8 mouse cellular contexts compared by ENCODE assay signal in the genomic region with DNA sequence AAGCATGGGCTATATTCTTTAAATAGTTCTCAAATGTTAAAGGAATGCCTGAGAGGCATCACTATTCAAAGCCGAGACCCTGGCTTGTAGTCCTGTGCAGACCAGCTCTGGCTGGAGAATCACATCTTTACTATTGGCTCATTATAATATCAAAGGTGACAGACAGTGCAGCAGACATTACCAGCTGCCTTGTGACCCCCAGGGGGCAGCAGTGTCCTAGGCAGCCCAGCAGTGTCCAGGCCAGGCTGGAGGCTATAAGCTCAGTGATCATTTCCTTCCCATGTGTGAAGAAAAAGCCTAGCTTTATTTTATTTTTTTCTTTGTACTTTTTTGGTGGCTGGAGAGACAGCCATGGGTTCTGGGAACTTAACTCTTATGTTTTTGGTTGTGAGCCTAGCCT.
A peak's percentile ranks its signal among the peaks of the same experiment; 100 is the strongest.
DNase-seq lines count a peak whose midpoint lies in the region; ATAC-seq and TF ChIP-seq lines count a peak whose summit lies in the region.

No protein-coding gene starts in this region.

- TF ChIP-seq CTCF in brain, embryonic 14.5 days (IDR thresholded peaks at IDR 0.05; ENCODE audit: borderline replicate concordance, extremely low read depth, insufficient read depth, insufficient read length) = peak; percentile 76
- peak; percentile 82 for TF ChIP-seq CTCF in hindbrain, postnatal 0 days (IDR thresholded peaks at IDR 0.05; ENCODE audit: low read depth)
- TF ChIP-seq CTCF in lung, adult 2 months (IDR thresholded peaks at IDR 0.05; ENCODE audit: insufficient read depth, low read length) = peak; percentile 87

- H3K36me3 ChIP-seq in forebrain, embryonic 12.5 days (replicated peaks) = peaks cover 82% of the 10 kb centered on the region
- H3K36me3 ChIP-seq in hindbrain, postnatal 0 days (ENCODE audit: insufficient read depth, low read length) = peaks cover 42% of the 10 kb centered on the region

- H3K27me3 ChIP-seq in forebrain, embryonic 12.5 days = no peaks in the 10 kb centered on the region
- H3K27me3 ChIP-seq in hindbrain, postnatal 0 days (ENCODE audit: insufficient read depth, low read length) = no peaks in the 10 kb centered on the region

- no peak overlapping the region for H3K9ac ChIP-seq in forebrain, embryonic 12.5 days
- H3K9ac ChIP-seq in hindbrain, postnatal 0 days (replicated peaks; ENCODE audit: low read length) = no peak overlapping the region

- DNase-seq in 3T3-L1 (ENCODE audit: low read depth, low spot score) = peak; percentile 69
- DNase-seq in brain, embryonic 14.5 days (ENCODE audit: low read depth) = peak; percentile 73
- DNase-seq in hindbrain, postnatal 0 days (ENCODE audit: low spot score) = peak; percentile 73
- peak; percentile 60 for DNase-seq in lung, adult 2 months
- DNase-seq in retina, adult 2 months (ENCODE audit: low read depth, low spot score) = peak; percentile 15

- H3K4me2 ChIP-seq in forebrain, embryonic 12.5 days = no peak overlapping the region
- no peak overlapping the region for H3K4me2 ChIP-seq in hindbrain, postnatal 0 days (ENCODE audit: low read depth, low read length)

- 41% methylated on average over 1 of the region's 1 CpGs for WGBS in forebrain, embryonic 12.5 days
- WGBS in hindbrain, postnatal 0 days = 16% methylated on average over 1 of the region's 1 CpGs
- WGBS in lung, adult 2 months = 75% methylated on average over 1 of the region's 1 CpGs

- no peaks in the 10 kb centered on the region for H3K9me3 ChIP-seq in forebrain, embryonic 12.5 days
- H3K9me3 ChIP-seq in hindbrain, postnatal 0 days (ENCODE audit: low read length) = no peaks in the 10 kb centered on the region

- no peak overlapping the region for H3K4me3 ChIP-seq in forebrain, embryonic 12.5 days (replicated peaks)
- H3K4me3 ChIP-seq in hindbrain, postnatal 0 days (ENCODE audit: low read length) = no peak overlapping the region
- H3K4me3 ChIP-seq in lung, adult 2 months (replicated peaks; ENCODE audit: extremely low read depth, low read depth, low read length) = no peak overlapping the region

- H3K27ac ChIP-seq in forebrain, embryonic 12.5 days = no peak overlapping the region
- H3K27ac ChIP-seq in hindbrain, postnatal 0 days = no peak overlapping the region

- peak; percentile 92 for ATAC-seq in CD4-positive, CD25-positive, alpha-beta regulatory T cell, adult 4 months
- ATAC-seq in forebrain, embryonic 12.5 days (ENCODE audit: low FRiP score) = 0 out of 2 replicates have a peak, but pooled peaks have one; percentile 46
- peak; percentile 69 for ATAC-seq in hindbrain, postnatal 0 days
- no peak for ATAC-seq in frontal cortex, adult (ENCODE audit: low TSS enrichment)

- no peak for TF ChIP-seq POLR2A in brain, embryonic 14.5 days (IDR thresholded peaks at IDR 0.05; ENCODE audit: borderline replicate concordance, extremely low read depth, insufficient read depth, insufficient read length, poor library complexity, severe bottlenecking)
- TF ChIP-seq POLR2A in lung, adult 2 months (IDR thresholded peaks at IDR 0.05; ENCODE audit: borderline replicate concordance, extremely low read depth, low read depth, low read length) = no peak

- H3K4me1 ChIP-seq in forebrain, embryonic 12.5 days = 0 out of 2 replicates have a peak, but pooled peaks cover 2% of the 10 kb centered on the region
- H3K4me1 ChIP-seq in hindbrain, postnatal 0 days (ENCODE audit: insufficient read depth, low read length) = no peaks in the 10 kb centered on the region
- H3K4me1 ChIP-seq in lung, adult 2 months (ENCODE audit: control insufficient read depth, insufficient read depth, low read length) = no peaks in the 10 kb centered on the region

Comparison
In these comparisons a context has a peak if more than half of its experiments do, and no peak if none do; other contexts are left out.
1. DNase-seq: peak in every context shown above with its lines; median percentile 73 in brain, embryonic 14.5 days; 73 in hindbrain, postnatal 0 days; 69 in 3T3-L1; 60 in lung, adult 2 months; 15 in retina, adult 2 months.